Mouse (Mus musculus) skeletal muscle tissue, adult 2 months (tissue): ENCODE measurements at regions not wholly inside any gene's neighbourhood (a gene's known extent, or its start where the extent isn't known, plus 50 kb on each side); places are given as distances from the start of the nearest gene placed in this dataset.
A peak's percentile ranks its signal among the peaks of the same experiment; 100 is the strongest.

Experiments
- DNase-seq: peaks from one replicate; pipeline ENCODE4 v3.0.0-alpha.2; 2012; ENCODE audit warnings: low read depth, low spot score

- no peak for DNase-seq
These were observed 145.9 kb downstream of the Plk2 start for GRCm38 (mm10) chr13:110540543-110541265.

GRCm38 (mm10) chr13:110541288-110542148 lies 146.7 kb downstream of the Plk2 start:
- no peak for DNase-seq

GRCm38 (mm10) chr13:110542303-110543065 lies 147.6 kb downstream of the Plk2 start:
- no peak for DNase-seq

- no peak for DNase-seq
These were observed 150.6 kb downstream of the Plk2 start for GRCm38 (mm10) chr13:110545454-110545853.

- DNase-seq: no peak
These were observed 160.9 kb downstream of the Plk2 start for GRCm38 (mm10) chr13:110555529-110556319.

- DNase-seq: no peak
These were observed 161.7 kb downstream of the Plk2 start for GRCm38 (mm10) chr13:110556355-110557095.

GRCm38 (mm10) chr13:110557930-110558727 lies 163.3 kb downstream of the Plk2 start:
- DNase-seq: no peak

- no peak for DNase-seq
These were observed 165.7 kb downstream of the Plk2 start for GRCm38 (mm10) chr13:110560566-110560965.

GRCm38 (mm10) chr13:110562499-110562898 lies 167.7 kb downstream of the Plk2 start:
- DNase-seq: no peak

- peak; percentile 25 for DNase-seq
These were observed 168.1 kb downstream of the Plk2 start for GRCm38 (mm10) chr13:110562902-110563301.

GRCm38 (mm10) chr13:110563967-110564366 lies 169.1 kb downstream of the Plk2 start:
- no peak for DNase-seq

- no peak for DNase-seq
These were observed 173.8 kb downstream of the Plk2 start for GRCm38 (mm10) chr13:110568482-110569179.

- no peak for DNase-seq
These were observed 174.3 kb downstream of the Plk2 start for GRCm38 (mm10) chr13:110569180-110569512.

GRCm38 (mm10) chr13:110570386-110570785 lies 175.5 kb downstream of the Plk2 start:
- no peak for DNase-seq

- DNase-seq: no peak
These were observed 178.7 kb downstream of the Plk2 start for GRCm38 (mm10) chr13:110573360-110574065.

GRCm38 (mm10) chr13:110574764-110575471 lies 180.1 kb downstream of the Plk2 start:
- no peak for DNase-seq

GRCm38 (mm10) chr13:110578159-110578558 lies 183.3 kb downstream of the Plk2 start:
- no peak for DNase-seq

GRCm38 (mm10) chr13:110580166-110580565 lies 185.3 kb downstream of the Plk2 start:
- no peak for DNase-seq
